Mouse (Mus musculus): ENCODE measurements around the gene Mgat5.

GRCm38 (mm10) chr1:127169516-127169915 is 35.3 kb upstream of the Mgat5 start:
- no peak for TF ChIP-seq CTCF (IDR thresholded peaks at IDR 0.05; ENCODE audit: borderline replicate concordance, extremely low read depth, insufficient read depth, insufficient read length)
- no peak for TF ChIP-seq POLR2A (IDR thresholded peaks at IDR 0.05; ENCODE audit: borderline replicate concordance, extremely low read depth, insufficient read depth, insufficient read length, poor library complexity, severe bottlenecking)
